Mouse (Mus musculus) megakaryocyte, adult 5-6 weeks (primary cell): ENCODE results near the gene Ankrd44. TPM values are rescaled to one million over a fixed set of nuclear protein-coding genes. Genes with fewer than 3 reads are reported as not detected.

ENCODE experiments used
- ATAC-seq: 2 replicates; pipeline ENCODE4 v1.8.0; 2016; ENCODE audit warnings: mild to moderate bottlenecking, inconsistent platforms; ENCODE audit not compliant: poor library complexity, severe bottlenecking
- total RNA-seq, 2 experiments: library from RNA; stranded (forward) in 1 of 2; stranded (reverse) in 1 of 2; fragments of 153-499, 151-499 nt in 1 of 2; fragments of 221-1000, 200-1000 nt in 1 of 2; gene quantifications; 2 replicates each; pipeline versions ENCODE4 v1.2.3 to v1.2.4; 2015 to 2017

The Ankrd44 gene
- total RNA-seq, 2 experiments from 2014 or later = 124 to 209 TPM

- ATAC-seq = no peak
Observed at GRCm38 (mm10) chr1:54715061-54715760, 211.0 kb downstream of the Ankrd44 start.

DNA sequence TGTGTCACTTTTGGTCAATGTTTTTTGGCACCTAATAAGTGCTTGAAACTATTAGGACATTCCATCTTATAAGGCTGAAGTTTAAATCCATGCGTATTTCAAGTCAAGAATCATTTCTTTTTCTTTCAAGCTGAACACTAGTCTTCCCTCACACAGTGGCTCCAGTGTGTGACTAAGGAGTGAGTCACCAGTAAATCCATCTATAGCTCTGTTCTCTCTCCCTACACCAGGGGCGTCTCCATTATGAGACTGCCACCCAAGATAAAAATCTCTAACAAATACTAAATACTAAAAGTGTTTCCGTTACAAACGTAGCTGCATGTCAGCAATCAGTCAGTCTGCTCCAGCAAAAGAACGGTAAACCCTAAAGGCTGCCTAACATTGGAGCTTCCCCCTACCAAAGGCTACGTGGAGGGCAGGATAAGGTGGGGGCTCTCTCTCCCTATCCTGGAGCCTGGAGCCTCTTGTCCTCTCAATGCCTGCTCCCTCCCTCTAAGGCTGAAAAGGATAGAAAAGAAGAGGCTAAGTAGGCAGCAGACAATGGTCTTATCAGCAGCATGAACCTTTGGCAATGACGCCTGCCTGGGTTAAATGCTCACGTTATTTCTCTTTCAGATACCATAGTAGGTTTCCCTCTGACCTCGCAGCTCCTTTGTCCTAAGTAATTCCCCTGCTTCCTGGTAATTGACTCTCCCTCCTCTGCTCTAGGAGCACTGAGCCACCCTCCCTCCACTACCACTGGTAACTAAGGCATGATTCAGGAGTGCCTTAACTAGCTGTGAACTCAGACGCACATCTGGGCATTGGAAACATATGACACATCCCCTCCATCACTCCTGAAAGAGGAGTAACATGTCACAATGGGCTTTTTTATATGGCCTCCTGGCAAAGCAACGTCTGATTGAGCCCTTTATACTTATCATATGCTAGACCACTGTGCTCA, 212.7 kb downstream of the Ankrd44 start:
- no peak for ATAC-seq

DNA sequence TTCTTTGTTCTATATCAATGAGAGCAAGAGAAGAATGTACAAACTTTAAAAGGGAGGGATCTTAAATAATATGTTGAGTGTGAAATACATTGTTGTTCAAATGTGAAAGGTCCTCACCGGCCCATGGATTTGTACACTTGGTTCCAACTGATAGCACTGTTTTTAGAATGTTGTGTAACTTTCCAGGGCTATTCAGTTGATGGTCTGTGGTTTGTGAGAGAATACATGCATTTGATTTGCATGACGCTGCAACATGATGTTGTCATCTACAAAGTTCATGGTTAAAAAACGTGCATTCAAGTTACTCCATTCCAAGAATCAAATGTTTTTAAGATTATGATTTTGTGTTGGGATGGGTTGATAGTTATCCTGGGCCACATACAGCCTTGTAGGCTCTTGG, 214.6 kb downstream of the Ankrd44 start:
- no peak for ATAC-seq

DNA sequence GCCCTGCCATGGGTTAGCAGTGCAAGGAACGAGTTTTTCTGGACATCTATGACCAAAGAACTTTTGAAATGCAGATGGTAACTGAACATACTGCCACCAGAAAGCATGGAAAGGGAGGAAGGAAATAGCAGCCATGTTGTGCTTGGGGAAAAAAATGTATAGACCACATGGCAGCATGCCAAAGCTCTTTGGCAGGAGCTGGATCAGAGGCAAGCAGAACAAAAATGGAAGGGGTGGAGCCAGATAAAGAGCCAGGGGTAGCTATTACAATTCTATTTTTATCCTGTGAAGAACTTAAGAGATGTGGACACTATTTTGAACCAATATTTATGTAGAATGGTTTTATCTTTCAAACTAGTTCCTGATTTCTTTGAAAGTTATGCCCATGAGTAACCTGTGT, 215.6 kb downstream of the Ankrd44 start:
- ATAC-seq = no peak

DNA sequence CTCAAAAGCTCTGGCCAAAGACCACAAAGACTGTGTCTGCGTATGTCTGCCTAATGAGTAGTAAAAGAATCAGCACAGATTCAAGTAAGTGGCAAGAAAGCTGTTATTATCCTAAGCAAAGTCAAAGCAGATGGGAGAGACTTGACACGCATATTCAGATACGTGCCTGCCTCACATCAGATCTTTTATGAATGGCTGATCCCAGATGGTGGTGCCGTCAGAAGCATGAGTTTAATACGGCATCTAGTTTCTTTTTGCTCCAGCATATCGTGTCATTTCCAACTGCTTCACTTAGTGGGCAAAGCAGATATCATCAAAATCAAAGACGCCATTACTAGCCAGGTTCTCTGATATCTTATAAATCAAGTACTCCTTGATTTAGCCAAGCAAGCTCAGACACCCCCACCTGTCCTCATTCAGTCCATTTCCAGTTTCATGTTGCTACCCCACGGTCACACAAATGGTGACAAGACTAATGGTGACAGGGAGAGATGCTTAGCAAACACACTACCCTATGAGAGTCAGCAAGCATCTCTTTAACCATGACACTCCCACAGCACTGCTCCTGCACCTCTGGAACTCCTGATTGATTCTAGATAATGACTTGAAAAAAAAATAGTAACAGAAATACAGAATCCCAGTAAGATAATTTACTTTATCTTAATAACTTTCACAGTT, 218.2 kb downstream of the Ankrd44 start:
- no peak for ATAC-seq

- ATAC-seq = no peak
Observed at GRCm38 (mm10) chr1:54707036-54707887, 218.9 kb downstream of the Ankrd44 start.

DNA sequence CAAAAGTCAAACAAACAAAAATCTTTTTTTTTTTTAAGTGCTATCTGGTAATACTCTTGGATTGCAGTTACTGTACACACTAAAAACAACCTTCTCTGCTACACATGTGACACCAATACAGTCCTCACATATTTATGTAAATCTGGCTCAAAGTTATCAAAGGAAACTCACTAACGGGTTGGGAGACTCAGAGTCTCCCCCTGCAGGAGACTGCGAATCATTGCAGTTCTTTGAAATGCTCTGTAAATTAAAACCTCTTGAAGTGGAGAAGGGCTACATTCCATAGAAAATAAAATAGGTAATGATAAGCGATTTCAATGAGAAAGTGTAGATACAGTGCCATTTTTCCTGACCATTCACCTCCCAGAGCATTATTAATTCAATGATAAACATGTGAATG, 219.6 kb downstream of the Ankrd44 start:
- ATAC-seq = no peak

- ATAC-seq = no peak
Observed at GRCm38 (mm10) chr1:54703466-54703865, 222.7 kb downstream of the Ankrd44 start.

DNA sequence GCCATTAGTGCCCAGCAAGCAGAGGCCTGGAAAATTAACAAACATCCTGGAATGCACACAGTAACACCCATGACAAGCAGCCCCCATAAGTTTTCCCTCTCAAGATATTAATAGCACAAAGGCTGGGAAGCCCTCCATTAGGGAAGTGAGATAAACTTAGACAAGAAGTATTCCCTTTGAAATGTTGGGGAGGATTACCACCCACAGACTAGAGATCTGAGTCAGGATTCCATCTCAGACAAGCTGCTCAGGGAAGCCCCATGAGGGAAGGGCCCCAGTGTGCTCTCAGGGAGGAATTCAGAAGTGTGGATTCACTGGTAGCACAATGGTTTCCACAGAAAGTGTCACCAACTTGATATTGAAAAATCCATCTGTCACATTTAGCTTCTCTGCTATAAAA, 223.3 kb downstream of the Ankrd44 start:
- ATAC-seq = no peak

DNA sequence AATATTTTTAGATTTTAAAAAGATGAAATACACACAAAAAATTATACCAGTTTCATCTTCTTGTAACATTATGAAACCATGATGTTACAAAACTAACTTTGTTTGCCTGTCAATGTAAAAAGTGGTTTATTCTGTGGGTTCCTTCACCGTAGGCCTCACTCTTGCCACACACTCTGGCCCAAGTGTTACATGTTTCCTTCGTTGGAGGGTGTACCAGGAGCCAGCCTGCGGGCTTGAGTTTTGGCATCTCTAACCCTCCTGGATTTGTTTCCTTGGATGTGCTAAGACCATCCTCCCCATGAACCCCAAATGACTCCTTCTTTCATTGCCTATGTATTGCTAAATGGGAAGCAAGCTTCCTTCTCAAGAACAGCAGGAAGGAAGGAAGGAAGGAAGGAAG, 230.8 kb downstream of the Ankrd44 start:
- peak; percentile 49 for ATAC-seq

DNA sequence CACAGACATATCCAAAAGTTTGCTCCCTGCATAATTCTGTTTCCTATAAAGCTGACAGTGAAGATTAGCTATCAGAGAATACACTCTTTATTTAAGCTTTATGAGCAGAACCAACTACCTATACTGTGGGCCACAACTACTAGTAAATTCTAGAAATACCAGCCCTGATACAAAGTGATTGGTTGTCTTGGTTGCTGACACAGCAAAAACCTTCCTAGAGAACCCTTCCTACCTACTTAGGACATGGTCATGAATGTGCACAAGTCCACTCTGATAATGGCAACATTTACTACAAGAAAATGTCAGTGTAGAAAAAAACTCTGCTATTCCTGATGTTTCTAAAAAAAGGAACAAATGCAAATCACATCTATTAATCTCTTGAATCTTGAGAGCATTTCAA, 234.4 kb downstream of the Ankrd44 start:
- ATAC-seq = no peak

GRCm38 (mm10) chr1:54690291-54690965, 235.8 kb downstream of the Ankrd44 start:
- no peak for ATAC-seq

DNA sequence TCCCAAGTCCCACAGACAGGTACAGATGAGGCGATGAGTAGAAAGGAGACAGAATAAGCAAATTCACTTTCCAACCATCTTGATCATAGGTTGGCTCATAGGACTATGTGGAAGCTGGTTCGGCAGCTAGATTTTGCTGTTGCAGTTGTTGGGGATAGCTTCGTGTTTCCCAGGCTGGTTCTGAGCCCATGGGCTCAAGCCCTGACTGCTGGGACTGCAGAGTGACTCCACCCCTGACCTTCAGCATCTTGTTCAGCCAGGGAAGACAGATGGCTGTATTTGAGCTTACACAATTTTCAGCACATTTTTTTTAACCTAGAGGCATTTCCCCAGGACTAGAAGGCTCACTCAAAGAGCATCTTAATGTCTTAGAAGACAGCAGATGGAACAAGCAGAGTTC, 237.7 kb downstream of the Ankrd44 start:
- ATAC-seq = no peak

GRCm38 (mm10) chr1:54684316-54684715, 241.9 kb downstream of the Ankrd44 start:
- no peak for ATAC-seq

- ATAC-seq = no peak
Observed at GRCm38 (mm10) chr1:54679556-54679955, 246.6 kb downstream of the Ankrd44 start.

- no peak for ATAC-seq
Observed at GRCm38 (mm10) chr1:54678037-54678436, 248.2 kb downstream of the Ankrd44 start.

DNA sequence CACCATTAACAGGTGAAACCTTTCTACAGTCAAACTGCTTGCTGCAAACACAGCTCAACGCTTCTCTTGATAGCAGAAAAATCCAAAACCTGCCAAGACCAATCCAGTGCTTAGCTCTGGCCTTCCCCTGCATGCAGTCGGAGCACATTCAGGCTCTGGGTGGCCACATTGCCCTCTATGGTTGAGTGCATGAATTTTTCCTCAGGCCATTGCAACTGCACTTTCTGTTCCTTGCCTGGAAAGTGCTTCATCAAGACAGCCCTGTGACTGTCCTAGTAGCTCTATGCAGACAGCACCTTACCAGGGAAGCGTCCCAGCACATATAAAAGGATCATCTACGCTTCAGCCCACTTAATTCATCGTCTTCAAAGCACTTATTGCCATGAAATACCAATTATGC, 250.7 kb downstream of the Ankrd44 start:
- ATAC-seq = no peak

GRCm38 (mm10) chr1:54667991-54668390, 258.2 kb downstream of the Ankrd44 start:
- ATAC-seq = no peak

DNA sequence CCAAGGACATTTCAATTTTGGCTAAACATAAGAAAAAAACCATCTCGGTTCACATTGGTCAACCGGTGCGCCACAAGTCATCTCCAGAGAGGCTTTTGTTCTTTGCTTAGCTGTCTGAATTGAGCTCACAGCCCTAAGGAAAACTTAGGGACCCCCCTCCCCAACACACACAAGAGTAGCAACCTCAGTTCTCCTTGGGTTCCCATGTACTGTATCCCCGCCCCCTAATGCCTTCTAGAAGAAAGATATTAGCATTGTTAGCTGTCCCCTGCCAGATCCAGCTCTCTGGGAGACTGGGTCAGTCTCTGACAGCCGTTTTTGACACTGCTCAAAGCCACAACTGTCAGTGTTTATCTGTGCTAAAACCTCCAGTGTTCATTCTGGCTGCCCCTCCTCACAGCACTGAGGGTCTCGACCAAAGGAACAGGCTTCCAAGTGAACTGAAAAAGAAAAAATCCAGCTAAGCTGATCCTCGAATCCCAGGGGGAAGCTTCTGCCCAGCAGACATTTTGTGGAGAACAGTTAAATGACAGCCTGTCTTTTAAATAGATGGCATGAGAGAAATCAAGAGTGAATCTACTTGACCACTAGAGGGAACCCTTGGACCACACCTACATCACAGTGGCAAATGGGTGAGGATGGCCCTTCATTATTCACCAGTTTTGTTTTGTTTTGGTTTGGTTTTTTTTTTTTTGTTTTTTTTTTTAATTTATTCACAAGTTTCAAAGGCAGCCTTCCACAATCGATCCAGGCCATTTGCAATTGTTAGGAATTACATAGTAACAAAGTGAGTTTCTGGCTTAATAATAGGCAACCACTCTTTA, 260.4 kb downstream of the Ankrd44 start:
- ATAC-seq = peak; percentile 83
